Mouse (Mus musculus) kidney, embryonic 15.5 days (tissue): ENCODE data around the gene Mindy4b-ps. TPM values are rescaled to one million over a fixed set of nuclear protein-coding genes. Genes with fewer than 3 reads are reported as not detected.

ENCODE experiments used
- polyA plus RNA-seq: library from polyadenylated mRNA; unstranded; fragments of >200 nt; fragmentation: Nextera tagmentation; extraction: Ambion mirVana; gene quantifications from 2 replicates; pipeline ENCODE4 v1.2.1, GENCODE M21; 2015

Mindy4b-ps gene
- polyA plus RNA-seq, 1 experiment from 2014 or later = not detected

Other genes starting within 250 kb of the Mindy4b-ps start
- gene Selenot, start 245.7 kb downstream of the Mindy4b-ps start, polyA plus RNA-seq = 23.9 and 26.4 TPM in 2 replicates
- gene Erich6, start 185.1 kb downstream of the Mindy4b-ps start, polyA plus RNA-seq = not detected in 2 replicates
- gene Siah2, start 129.9 kb downstream of the Mindy4b-ps start, polyA plus RNA-seq = 3.9 and 4.8 TPM in 2 replicates
- gene Clrn1, start 63.0 kb upstream of the Mindy4b-ps start, polyA plus RNA-seq = 3.7 and 4.6 TPM in 2 replicates
- gene Med12l, start 183.5 kb upstream of the Mindy4b-ps start, polyA plus RNA-seq = 2.4 and 2.5 TPM in 2 replicates